Mouse (Mus musculus) hindbrain, postnatal 0 days (tissue): ENCODE results near the gene Tmem167. TPM values are rescaled to one million over a fixed set of nuclear protein-coding genes. Genes with fewer than 3 reads are reported as not detected.

Experiments
- ATAC-seq: fragments of 200-750 bp; cut with Nextera tagmentation; 2 replicates; pipeline ENCODE4 v1.8.0; 2017; ENCODE audit warnings: mild to moderate bottlenecking, moderate TSS enrichment, moderate library complexity
- DNase-seq: peaks from one replicate; pipeline ENCODE4 v3.0.0-alpha.2; 2015; ENCODE audit warnings: low spot score
- H3K27ac ChIP-seq: fragments of 300-500 bp; sonication (generic); 2 replicates; pipeline ENCODE4 v1.5.1; 2014; ENCODE audit warnings: mild to moderate bottlenecking
- H3K27me3 ChIP-seq: fragments of 300-500 bp; sonication (generic); 2 replicates; pipeline ENCODE4 v1.6.1; 2014; ENCODE audit warnings: low read length, mixed read lengths; ENCODE audit not compliant: insufficient read depth
- H3K36me3 ChIP-seq: fragments of 300-500 bp; sonication (generic); 2 replicates; pipeline ENCODE4 v1.6.1; 2014; ENCODE audit warnings: low read length, mixed read lengths; ENCODE audit not compliant: insufficient read depth
- H3K4me1 ChIP-seq: fragments of 300-500 bp; sonication (generic); 2 replicates; pipeline ENCODE4 v1.6.1; 2014; ENCODE audit warnings: antibody characterized with exemption, low read length, mixed read lengths; ENCODE audit not compliant: insufficient read depth
- H3K4me2 ChIP-seq: fragments of 300-500 bp; sonication (generic); 2 replicates; pipeline ENCODE4 v1.6.1; 2014; ENCODE audit warnings: low read depth, mild to moderate bottlenecking, low read length, moderate library complexity, mixed read lengths
- H3K4me3 ChIP-seq: fragments of 300-500 bp; sonication (generic); 2 replicates; pipeline ENCODE4 v1.5.1; 2014; ENCODE audit warnings: low read length
- H3K9ac ChIP-seq: fragments of 300-500 bp; sonication (generic); replicated peaks from 2 replicates; pipeline ENCODE4 v1.6.1; 2014; ENCODE audit warnings: mild to moderate bottlenecking, low read length, moderate library complexity, mixed read lengths
- H3K9me3 ChIP-seq: fragments of 300-500 bp; sonication (generic); 2 replicates; pipeline ENCODE4 v1.6.1; 2016; ENCODE audit warnings: low read length, mixed read lengths
- CTCF ChIP-seq: IDR thresholded peaks from 2 replicates; pipeline ENCODE4 v1.5.1; 2016; ENCODE audit warnings: antibody characterized with exemption, control low read depth, low read depth
- WGBS: fragments of 180-500 bp; shearing (Covaris S2); extraction: QIAGEN DNeasy Blood & Tissue Kit; methylation state at CpG from one replicate; pipeline ENCODE4 v1.1.7; 2014; 5-methylcytosine and 5-hydroxymethylcytosine counted together
- polyA plus RNA-seq: library from polyadenylated mRNA; unstranded; fragments of >200 nt; fragmentation: Nextera tagmentation; extraction: Ambion mirVana; gene quantifications from 2 replicates; pipeline ENCODE4 v1.2.1, GENCODE M21; 2015
- total RNA-seq: library from RNA; depleted of rRNA; stranded (reverse); fragments of >200 nt; gene quantifications from 2 replicates; pipeline ENCODE4 v1.2.3, GENCODE M21; 2014

Gene Tmem167
- total and polyA plus RNA-seq, 2 experiments from 2014 or later, result 27.3 to 35.9 TPM

- H3K4me1 ChIP-seq, result no peaks in the 10 kb centered on the region
- DNase-seq (peak; percentile 21), ATAC-seq (0 out of 2 replicates have a peak, but pooled peaks have one; percentile 35)
- no peaks in the 10 kb centered on the region for H3K27me3 ChIP-seq
- no peak overlapping the region for H3K27ac ChIP-seq
- no peak overlapping the region for H3K9ac ChIP-seq
- no peak for TF ChIP-seq CTCF
- 29% methylated on average over 7 of the region's 7 CpGs for whole genome bisulfite sequencing
- H3K9me3 ChIP-seq, result no peaks in the 10 kb centered on the region
- H3K36me3 ChIP-seq, result no peaks in the 10 kb centered on the region
- H3K4me2 ChIP-seq, result peak overlapping the region; percentile 21; the same call in 1 of the 2 replicates
- H3K4me3 ChIP-seq, result no peak overlapping the region
Observed at GRCm38 (mm10) chr13:90152536-90153273, 63.8 kb downstream of the Tmem167 start.

DNA sequence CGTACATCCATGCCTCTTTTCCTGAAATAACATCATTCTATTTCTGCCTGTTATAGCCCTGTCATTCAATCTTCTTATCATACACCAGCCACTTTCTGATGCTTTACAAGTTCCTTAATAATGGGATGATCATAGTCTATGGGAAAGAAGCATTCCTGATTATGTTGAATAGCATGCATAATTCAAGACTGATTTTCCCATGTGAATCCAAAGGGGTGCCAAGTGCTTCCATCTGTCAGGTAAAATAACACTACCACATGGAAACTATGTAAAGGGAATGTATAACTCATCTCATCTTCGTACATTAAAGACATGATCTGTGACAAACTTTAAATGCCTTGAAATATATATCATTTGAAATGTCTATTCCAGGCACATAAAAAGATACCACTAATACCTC lies 75.2 kb downstream of the Tmem167 start:
- Histone ChIP-seq H3K9me3 (no peaks in the 10 kb centered on the region), H3K4me1 (no peaks in the 10 kb centered on the region), H3K36me3 (no peaks in the 10 kb centered on the region), H3K27me3 (no peaks in the 10 kb centered on the region), H3K4me3 (no peak overlapping the region), H3K4me2 (no peak overlapping the region), H3K9ac (no peak overlapping the region), H3K27ac (no peak overlapping the region)
- TF ChIP-seq CTCF, result no peak
- ATAC-seq, result no peak
- 88% methylated on average over 2 of the region's 2 CpGs for WGBS
- no peak for DNase-seq

- Histone ChIP-seq H3K4me3 (no peak overlapping the region), H3K4me2 (no peak overlapping the region), H3K27ac (no peak overlapping the region), H3K4me1 (no peaks in the 10 kb centered on the region), H3K9me3 (no peaks in the 10 kb centered on the region), H3K9ac (no peak overlapping the region), H3K27me3 (no peaks in the 10 kb centered on the region), H3K36me3 (no peaks in the 10 kb centered on the region)
- ATAC-seq (no peak), DNase-seq (no peak)
- TF ChIP-seq CTCF, result no peak
- 53% methylated on average over 3 of the region's 3 CpGs for WGBS
Observed at GRCm38 (mm10) chr13:90167044-90167443, 78.1 kb downstream of the Tmem167 start.

DNA sequence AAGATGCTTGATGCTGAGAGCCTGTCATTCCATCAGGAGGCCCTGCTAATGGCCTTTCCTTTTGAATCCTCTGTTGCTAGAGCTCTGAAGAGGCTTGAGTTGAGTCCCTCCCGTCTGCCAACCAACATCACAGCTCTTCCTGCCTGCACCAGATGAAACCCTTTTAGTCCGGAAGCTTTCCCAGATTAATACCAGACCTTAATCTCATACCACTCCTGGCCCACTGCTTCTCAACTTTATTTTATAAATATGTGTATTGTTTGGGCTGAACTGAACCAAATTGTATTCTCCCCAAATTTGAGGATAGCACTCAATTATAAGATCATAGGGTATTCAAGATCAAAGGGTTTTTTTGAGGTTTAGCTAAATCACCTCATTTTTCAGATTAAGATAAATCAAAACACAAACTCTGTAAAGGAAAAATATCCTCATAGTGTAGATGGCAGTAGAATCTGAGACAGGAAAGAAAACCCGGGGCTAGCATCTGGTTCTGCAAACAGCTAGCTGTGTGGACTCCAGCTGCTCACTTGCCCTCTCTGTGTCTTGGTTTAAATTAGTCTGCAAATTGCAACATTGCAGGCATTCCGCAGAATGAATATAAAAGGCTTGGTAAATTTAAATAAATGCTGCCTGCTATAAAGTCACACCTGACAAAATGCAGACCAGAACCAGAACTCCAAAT lies 81.3 kb downstream of the Tmem167 start:
- Histone ChIP-seq H3K4me2 (no peak overlapping the region), H3K9ac (no peak overlapping the region), H3K4me3 (no peak overlapping the region), H3K4me1 (no peaks in the 10 kb centered on the region), H3K27ac (no peak overlapping the region), H3K27me3 (no peaks in the 10 kb centered on the region), H3K36me3 (no peaks in the 10 kb centered on the region), H3K9me3 (no peaks in the 10 kb centered on the region)
- no peak for TF ChIP-seq CTCF
- no peak for ATAC-seq
- WGBS, result 54% methylated on average over 4 of the region's 4 CpGs
- no peak for DNase-seq

GRCm38 (mm10) chr13:90170782-90171179 lies 81.9 kb downstream of the Tmem167 start:
- H3K27ac ChIP-seq, result no peak overlapping the region
- no peaks in the 10 kb centered on the region for H3K9me3 ChIP-seq
- DNase-seq, result no peak
- ATAC-seq, result no peak
- no peak overlapping the region for H3K9ac ChIP-seq
- H3K27me3 ChIP-seq, result no peaks in the 10 kb centered on the region
- H3K4me3 ChIP-seq, result no peak overlapping the region
- H3K4me2 ChIP-seq, result no peak overlapping the region
- no peaks in the 10 kb centered on the region for H3K36me3 ChIP-seq
- TF ChIP-seq CTCF, result no peak
- H3K4me1 ChIP-seq, result no peaks in the 10 kb centered on the region
- 37% methylated on average over 2 of the region's 2 CpGs for WGBS

DNA sequence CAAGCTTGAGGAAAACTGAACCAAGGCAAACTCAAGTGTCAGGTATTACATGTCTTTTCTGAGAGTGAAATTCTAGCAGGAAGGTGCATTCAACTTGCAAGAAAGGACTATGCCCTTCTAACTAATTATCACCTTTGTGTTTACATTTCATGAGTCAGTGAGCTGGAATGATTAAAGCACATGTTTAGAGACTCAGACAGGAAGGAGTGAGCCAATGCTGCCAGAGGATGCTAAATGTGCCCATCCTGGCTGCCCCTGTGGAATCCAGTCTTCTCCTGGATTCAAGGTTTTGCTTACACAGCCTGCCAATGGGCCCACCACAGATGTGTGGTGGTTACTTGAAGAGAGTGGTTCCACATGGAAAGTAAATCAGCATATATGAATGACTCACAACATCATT lies 82.5 kb downstream of the Tmem167 start:
- H3K9ac ChIP-seq, result no peak overlapping the region
- H3K27ac ChIP-seq, result no peak overlapping the region
- DNase-seq (no peak), ATAC-seq (no peak)
- H3K27me3 ChIP-seq, result no peaks in the 10 kb centered on the region
- no peak for TF ChIP-seq CTCF
- H3K4me1 ChIP-seq, result no peaks in the 10 kb centered on the region
- no peaks in the 10 kb centered on the region for H3K9me3 ChIP-seq
- no peak overlapping the region for H3K4me2 ChIP-seq
- no peaks in the 10 kb centered on the region for H3K36me3 ChIP-seq
- no peak overlapping the region for H3K4me3 ChIP-seq

- ATAC-seq (no peak), DNase-seq (no peak)
- no peaks in the 10 kb centered on the region for H3K4me1 ChIP-seq
Observed at GRCm38 (mm10) chr13:90175662-90176061, 86.7 kb downstream of the Tmem167 start.

More at GRCm38 (mm10) chr13:90175662-90176061, 86.7 kb downstream of the Tmem167 start:
- H3K27ac ChIP-seq, result no peak overlapping the region
- no peak for TF ChIP-seq CTCF
- no peak overlapping the region for H3K4me3 ChIP-seq
- H3K36me3 ChIP-seq, result no peaks in the 10 kb centered on the region
- H3K9me3 ChIP-seq, result no peaks in the 10 kb centered on the region
- WGBS, result 65% methylated on average over 2 of the region's 2 CpGs
- no peak overlapping the region for H3K9ac ChIP-seq
- H3K4me2 ChIP-seq, result no peak overlapping the region
- no peaks in the 10 kb centered on the region for H3K27me3 ChIP-seq
